Mouse (Mus musculus) stomach, embryonic 16.5 days (tissue): Measurements from ENCODE around the gene Gm47959. TPM values are rescaled to one million over a fixed set of nuclear protein-coding genes. Genes with fewer than 3 reads are reported as not detected.
"Not testable (repeated sequence)": the region's sequence is repeated elsewhere in the genome, so short reads cannot be mapped to it uniquely, and the experiment has no call there.

ENCODE experiments used
- ATAC-seq: fragments of 200-750 bp; cut with Nextera tagmentation; 2 replicates; pipeline ENCODE4 v1.8.0; 2017; ENCODE audit warnings: moderate number of reproducible peaks, moderate TSS enrichment; ENCODE audit not compliant: insufficient read depth, low FRiP score
- H3K27ac ChIP-seq: fragments of 300-500 bp; sonication (generic); 2 replicates; pipeline ENCODE4 v1.5.1; 2014; ENCODE audit warnings: low read length
- H3K27me3 ChIP-seq: fragments of 300-500 bp; sonication (generic); 2 replicates; pipeline ENCODE4 v1.6.1; 2014; ENCODE audit warnings: low read length, control low read depth, mixed read lengths; ENCODE audit not compliant: control insufficient read depth, insufficient read depth
- H3K36me3 ChIP-seq: fragments of 300-500 bp; sonication (generic); 2 replicates; pipeline ENCODE4 v1.6.1; 2014; ENCODE audit warnings: low read length; ENCODE audit not compliant: control insufficient read depth, insufficient read depth
- H3K4me1 ChIP-seq: fragments of 300-500 bp; sonication (generic); 2 replicates; pipeline ENCODE4 v1.6.1; 2014; ENCODE audit warnings: low read length, control low read depth, mixed read lengths; ENCODE audit not compliant: control insufficient read depth, insufficient read depth
- H3K4me2 ChIP-seq: fragments of 300-500 bp; sonication (generic); 2 replicates; pipeline ENCODE4 v1.6.1; 2014; ENCODE audit warnings: low read depth, low read length, mixed read lengths
- H3K4me3 ChIP-seq: fragments of 300-500 bp; sonication (generic); replicated peaks from 2 replicates; pipeline ENCODE4 v1.5.1; 2014; ENCODE audit warnings: mild to moderate bottlenecking, low read length
- H3K9ac ChIP-seq: fragments of 300-500 bp; sonication (generic); 2 replicates; pipeline ENCODE4 v1.6.1; 2014; ENCODE audit warnings: low read length
- H3K9me3 ChIP-seq: fragments of 300-500 bp; sonication (generic); replicated peaks from 2 replicates; pipeline ENCODE4 v1.6.1; 2016; ENCODE audit warnings: low read length, control low read depth; ENCODE audit not compliant: control insufficient read depth
- WGBS: fragments of 180-500 bp; shearing (Covaris S2); extraction: QIAGEN DNeasy Blood & Tissue Kit; methylation state at CpG from one replicate; pipeline ENCODE4 v1.1.7; 2014; 5-methylcytosine and 5-hydroxymethylcytosine counted together
- polyA plus RNA-seq: library from polyadenylated mRNA; unstranded; fragments of >200 nt; fragmentation: Nextera tagmentation; extraction: Ambion mirVana; gene quantifications from 2 replicates; pipeline ENCODE4 v1.2.1, GENCODE M21; 2015

Gene Gm47959
- not detected in 2 replicates for polyA plus RNA-seq

DNA sequence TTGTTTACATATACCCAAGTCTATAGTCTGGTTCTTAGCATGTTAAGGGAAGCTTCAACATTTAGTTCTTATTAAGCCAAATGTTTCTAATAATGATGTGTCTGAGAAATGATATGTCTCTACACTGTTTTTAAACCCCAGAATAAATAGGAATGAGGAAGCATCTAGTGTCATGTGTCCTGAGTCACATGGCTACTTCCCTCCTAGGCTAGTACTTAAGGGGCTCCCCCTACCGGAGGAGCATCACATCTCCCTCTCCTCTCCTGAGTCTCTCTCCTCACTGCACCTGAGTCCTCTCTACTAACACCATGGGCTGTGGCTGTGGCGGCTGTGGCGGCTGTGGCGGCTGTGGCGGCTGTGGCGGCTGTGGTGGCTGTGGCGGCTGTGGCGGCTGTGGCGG lies at the start of gene Gm47959:
Gm47959 (plus strand) TSS at position 243 of the 400 bp plus-strand sequence.
- not testable (repeated sequence) for H3K4me3 ChIP-seq

DNA sequence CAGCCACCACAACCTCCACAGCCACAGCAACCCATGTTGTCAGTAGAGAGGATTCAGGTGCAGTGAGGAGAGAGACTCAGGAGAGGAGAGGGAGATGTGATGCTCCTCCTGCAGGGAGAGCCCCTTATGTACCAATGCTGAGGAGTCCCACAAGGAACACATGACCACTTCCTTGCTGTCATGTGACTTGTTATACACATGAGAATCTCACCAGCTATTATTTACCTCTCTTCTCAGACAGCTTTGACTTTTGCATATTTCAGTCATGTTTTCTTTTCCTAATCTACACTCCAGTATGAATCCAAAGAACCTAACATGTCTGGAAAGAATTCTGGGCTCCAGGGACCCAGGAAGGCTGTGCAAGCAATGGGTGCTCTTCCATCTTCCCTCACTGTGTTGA lies 44.4 kb upstream of the Gm47959 start, which contains the start of gene Gm7544:
Gm7544 (minus strand) TSS at position 101 of the 400 bp plus-strand sequence.
- not testable (repeated sequence) for H3K4me3 ChIP-seq, H3K27ac ChIP-seq, H3K9ac ChIP-seq, H3K4me2 ChIP-seq, H3K27me3 ChIP-seq, H3K9me3 ChIP-seq, H3K4me1 ChIP-seq, H3K36me3 ChIP-seq, ATAC-seq

More for the DNA sequence above, at the start of gene Gm47959:
- H3K9me3 ChIP-seq, H3K4me1 ChIP-seq, H3K27ac ChIP-seq, ATAC-seq, H3K9ac ChIP-seq, H3K4me2 ChIP-seq, H3K36me3 ChIP-seq, H3K27me3 ChIP-seq: not testable (repeated sequence)
- WGBS, result 97% methylated on average over 5 of the region's 9 CpGs

DNA sequence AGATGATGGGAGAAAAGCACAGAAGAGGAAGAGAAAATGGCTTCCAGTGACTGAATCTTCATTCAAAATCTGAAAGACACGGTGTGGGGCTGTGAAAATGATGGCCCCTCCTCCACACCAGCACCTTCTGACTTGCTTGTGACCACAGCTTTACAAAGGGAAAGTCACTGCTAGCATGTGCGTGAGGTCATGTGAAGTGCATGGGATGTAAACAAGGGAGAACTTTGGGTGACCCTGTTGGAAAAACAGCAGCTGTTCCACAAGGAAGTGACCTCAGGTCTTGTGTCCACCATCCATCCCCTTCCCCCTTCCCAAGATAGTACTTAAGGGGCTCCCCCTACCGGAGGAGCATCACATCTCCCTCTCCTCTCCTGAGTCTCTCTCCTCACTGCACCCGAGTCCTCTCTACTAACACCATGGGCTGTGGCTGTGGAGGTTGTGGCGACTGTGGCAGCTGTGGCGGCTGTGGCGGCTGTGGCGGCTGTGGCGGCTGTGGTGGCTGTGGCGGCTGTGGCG lies 40.4 kb upstream of the Gm47959 start, which contains the start of gene Gm47955:
Gm47955 (plus strand) TSS at position 417 of the 516 bp plus-strand sequence.
- no peak within 1 kb of the TSS for H3K9ac ChIP-seq
- 83% methylated on average over 11 of the region's 11 CpGs for WGBS
- no peak within 1 kb of the TSS for H3K27ac ChIP-seq
- no peaks in the 10 kb centered on the region for H3K4me1 ChIP-seq
- H3K27me3 ChIP-seq, result no peaks in the 10 kb centered on the region
- H3K4me3 ChIP-seq, result no peak within 1 kb of the TSS
- no peak for ATAC-seq
- H3K36me3 ChIP-seq, result no peaks in the 10 kb centered on the region
- no peaks in the 10 kb centered on the region for H3K9me3 ChIP-seq
- no peak within 1 kb of the TSS for H3K4me2 ChIP-seq

DNA sequence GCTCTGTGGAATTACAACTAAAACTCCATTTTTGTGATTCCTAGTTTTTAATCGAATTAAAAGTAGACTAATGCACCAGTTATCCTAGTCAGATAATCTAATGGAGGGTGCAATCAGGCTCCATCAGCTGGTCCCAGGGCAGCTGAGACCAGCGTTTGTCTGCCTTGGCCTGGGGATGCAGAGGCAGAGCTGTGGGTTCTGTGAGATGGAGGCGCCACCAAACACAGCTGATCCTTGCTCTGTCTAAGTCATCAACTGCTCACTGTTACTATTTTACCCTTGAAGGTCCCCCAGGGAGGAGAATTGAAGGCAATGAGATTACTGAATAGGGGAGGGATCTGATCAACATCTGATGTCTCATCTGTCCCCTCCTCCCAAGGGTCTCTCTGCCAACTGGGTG lies 33.9 kb upstream of the Gm47959 start:
- Histone ChIP-seq H3K36me3 (no peaks in the 10 kb centered on the region), H3K27me3 (no peaks in the 10 kb centered on the region), H3K9me3 (no peaks in the 10 kb centered on the region), H3K4me1 (0 out of 2 replicates have a peak, but pooled peaks cover 2% of the 10 kb centered on the region), H3K9ac (no peak overlapping the region), H3K4me3 (no peak overlapping the region), H3K4me2 (no peak overlapping the region), H3K27ac (no peak overlapping the region)
- no peak for ATAC-seq
- 73% methylated on average over 3 of the region's 3 CpGs for WGBS

DNA sequence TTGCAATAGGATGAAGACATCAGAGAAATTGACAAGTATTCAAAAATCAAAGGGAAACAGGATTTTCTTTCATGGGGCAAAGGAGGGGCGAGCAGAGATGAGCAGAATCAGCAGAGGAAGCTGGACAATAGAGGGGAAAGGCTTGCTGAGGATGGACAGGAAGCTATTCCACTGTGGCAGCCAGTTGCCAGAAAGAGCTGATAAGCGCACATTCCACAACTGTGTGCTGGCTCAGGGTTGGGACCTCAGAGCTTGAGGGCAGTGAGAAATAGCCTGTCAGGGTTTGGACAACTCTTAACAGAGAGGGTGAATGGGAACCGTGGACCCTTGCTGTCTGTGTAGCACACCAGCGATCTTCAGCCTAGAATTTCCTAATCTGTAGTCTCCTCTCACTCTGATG lies 28.3 kb upstream of the Gm47959 start:
- peak; percentile 37; the same call in 1 of the 2 replicates for ATAC-seq
- WGBS, result 25% methylated on average over 4 of the region's 4 CpGs
- Histone ChIP-seq H3K4me3 (no peak overlapping the region), H3K27ac (no peak overlapping the region), H3K27me3 (no peaks in the 10 kb centered on the region), H3K4me2 (no peak overlapping the region), H3K36me3 (no peaks in the 10 kb centered on the region), H3K9ac (no peak overlapping the region), H3K4me1 (0 out of 2 replicates have a peak, but pooled peaks cover 5% of the 10 kb centered on the region), H3K9me3 (no peaks in the 10 kb centered on the region)

DNA sequence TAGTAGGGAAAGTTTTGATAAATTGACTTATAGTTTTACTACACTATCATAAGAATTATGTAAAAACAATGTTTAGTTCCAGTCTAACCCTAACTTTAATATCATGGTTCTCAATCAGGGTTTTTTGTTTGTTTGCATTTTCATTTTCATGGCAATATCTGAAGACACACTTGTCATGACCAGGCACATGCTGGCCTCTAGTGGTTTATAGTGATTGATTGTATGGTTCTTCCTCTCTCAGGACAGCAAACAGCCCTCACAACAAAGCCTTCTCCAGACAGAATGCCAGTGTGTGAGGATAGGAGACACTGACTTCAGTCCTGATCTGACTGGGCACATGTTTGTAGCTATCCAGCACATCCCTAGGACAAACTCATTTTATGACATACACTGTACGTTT lies 27.1 kb upstream of the Gm47959 start:
- Histone ChIP-seq H3K4me2 (no peak overlapping the region), H3K4me3 (no peak overlapping the region), H3K36me3 (no peaks in the 10 kb centered on the region), H3K27ac (no peak overlapping the region), H3K9me3 (no peaks in the 10 kb centered on the region), H3K9ac (no peak overlapping the region), H3K4me1 (0 out of 2 replicates have a peak, but pooled peaks cover 5% of the 10 kb centered on the region), H3K27me3 (no peaks in the 10 kb centered on the region)
- WGBS, result 72% methylated on average over 1 of the region's 1 CpGs
- no peak for ATAC-seq

DNA sequence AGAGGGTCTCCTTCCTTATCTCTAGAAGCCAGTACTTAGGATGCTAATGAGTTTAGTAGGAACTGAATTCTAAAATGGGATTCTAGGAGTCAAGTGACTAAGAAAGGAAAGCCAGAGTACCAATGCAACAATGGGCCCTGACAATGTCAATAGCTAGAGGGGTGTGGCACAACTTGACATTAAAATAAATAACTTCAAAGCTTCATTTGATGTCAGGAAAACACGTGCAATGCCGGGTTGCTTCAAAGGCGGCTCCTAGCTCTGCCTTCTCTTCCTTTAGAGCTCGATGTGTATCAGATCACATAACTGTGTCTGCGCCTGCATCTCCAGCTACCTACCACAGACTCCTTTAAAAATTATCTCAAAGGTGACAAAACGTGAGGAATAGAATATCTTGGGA lies 26.4 kb upstream of the Gm47959 start:
- H3K27ac ChIP-seq, result no peak overlapping the region
- H3K9me3 ChIP-seq, result no peaks in the 10 kb centered on the region
- H3K27me3 ChIP-seq, result no peaks in the 10 kb centered on the region
- no peak for ATAC-seq
- no peak overlapping the region for H3K4me3 ChIP-seq
- 46% methylated on average over 6 of the region's 6 CpGs for WGBS
- no peak overlapping the region for H3K9ac ChIP-seq
- H3K4me2 ChIP-seq, result no peak overlapping the region
- 0 out of 2 replicates have a peak, but pooled peaks cover 5% of the 10 kb centered on the region for H3K4me1 ChIP-seq
- no peaks in the 10 kb centered on the region for H3K36me3 ChIP-seq

DNA sequence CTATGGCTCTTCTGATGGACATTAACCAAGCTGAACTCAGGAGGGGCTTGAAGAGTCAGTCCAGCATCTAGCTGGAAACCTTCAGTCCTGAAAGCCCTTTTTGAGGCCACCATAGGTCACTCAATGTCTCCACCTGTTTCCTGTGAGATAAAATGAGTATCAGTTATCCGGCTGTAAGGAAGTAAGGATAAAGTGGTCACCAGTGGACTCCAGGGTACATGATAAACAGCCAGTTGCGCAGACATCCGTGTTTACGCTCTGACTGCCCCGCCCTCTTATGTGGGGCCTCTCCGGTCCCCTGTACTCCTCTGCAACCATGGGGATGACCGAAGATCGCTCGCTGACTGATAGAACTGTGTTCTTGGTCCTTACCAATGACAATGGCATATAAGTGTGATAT lies 26.0 kb upstream of the Gm47959 start:
- H3K9ac ChIP-seq, result no peak overlapping the region
- H3K27ac ChIP-seq, result no peak overlapping the region
- no peak overlapping the region for H3K4me2 ChIP-seq
- no peaks in the 10 kb centered on the region for H3K36me3 ChIP-seq
- no peak overlapping the region for H3K4me3 ChIP-seq
- WGBS, result 64% methylated on average over 9 of the region's 9 CpGs
- H3K9me3 ChIP-seq, result no peaks in the 10 kb centered on the region
- peak; percentile 58; the same call in 1 of the 2 replicates for ATAC-seq
- H3K4me1 ChIP-seq, result 0 out of 2 replicates have a peak, but pooled peaks cover 5% of the 10 kb centered on the region
- no peaks in the 10 kb centered on the region for H3K27me3 ChIP-seq

DNA sequence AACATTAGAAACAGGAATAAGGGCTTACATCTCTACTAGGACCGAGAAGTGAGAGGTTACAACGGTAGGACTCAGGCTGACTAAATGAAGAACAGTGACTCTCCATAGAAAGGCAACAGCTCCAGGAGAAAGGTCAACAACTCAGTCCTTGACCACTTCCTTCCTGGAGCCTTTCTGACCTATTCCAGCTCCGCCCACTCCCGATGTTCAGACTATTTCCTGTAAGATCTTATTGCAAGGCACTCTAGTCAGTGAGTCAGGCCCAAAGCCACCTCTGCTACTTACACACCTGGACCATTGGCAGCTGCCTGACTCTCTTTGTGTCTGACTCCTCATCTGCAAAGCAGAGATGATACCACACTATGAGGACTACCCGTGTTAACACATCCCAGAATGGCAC lies 24.6 kb upstream of the Gm47959 start:
- Histone ChIP-seq H3K4me1 (0 out of 2 replicates have a peak, but pooled peaks cover 5% of the 10 kb centered on the region), H3K4me2 (no peak overlapping the region), H3K36me3 (no peaks in the 10 kb centered on the region), H3K27me3 (no peaks in the 10 kb centered on the region), H3K9me3 (no peaks in the 10 kb centered on the region), H3K27ac (no peak overlapping the region), H3K9ac (no peak overlapping the region), H3K4me3 (no peak overlapping the region)
- 84% methylated on average over 5 of the region's 5 CpGs for WGBS
- no peak for ATAC-seq
